Mouse (Mus musculus) limb, embryonic 11.5 days (tissue): ENCODE data around the gene Ccdc157. TPM values are rescaled to one million over a fixed set of nuclear protein-coding genes. Genes with fewer than 3 reads are reported as not detected.
"Not testable (repeated sequence)": the region's sequence is repeated elsewhere in the genome, so short reads cannot be mapped to it uniquely, and the experiment has no call there.

ENCODE experiments used
- ATAC-seq: fragments of 200-750 bp; cut with Nextera tagmentation; 2 replicates; pipeline ENCODE4 v1.8.0; 2017; ENCODE audit warnings: low read depth; ENCODE audit not compliant: insufficient number of reproducible peaks, low FRiP score, low TSS enrichment
- DNase-seq: peaks from one replicate; pipeline ENCODE4 v3.0.0-alpha.2; 2015; ENCODE audit warnings: low spot score
- H3K27ac ChIP-seq: fragments of 300-500 bp; sonication (generic); replicated peaks from 2 replicates; pipeline ENCODE4 v1.5.1; 2014; ENCODE audit warnings: low read depth, mild to moderate bottlenecking, low read length
- H3K27me3 ChIP-seq: fragments of 300-500 bp; sonication (generic); 2 replicates; pipeline ENCODE4 v1.6.1; 2014; ENCODE audit warnings: mild to moderate bottlenecking, low read length, mixed read lengths; ENCODE audit not compliant: control insufficient read depth, insufficient read depth
- H3K36me3 ChIP-seq: fragments of 300-500 bp; sonication (generic); 2 replicates; pipeline ENCODE4 v1.6.1; 2014; ENCODE audit warnings: mild to moderate bottlenecking, low read length, moderate library complexity, mixed read lengths; ENCODE audit not compliant: control insufficient read depth, insufficient read depth
- H3K4me1 ChIP-seq: fragments of 300-500 bp; sonication (generic); 2 replicates; pipeline ENCODE4 v1.6.1; 2014; ENCODE audit warnings: low read length, mixed read lengths; ENCODE audit not compliant: control insufficient read depth, insufficient read depth
- H3K4me2 ChIP-seq: fragments of 300-500 bp; sonication (generic); 2 replicates; pipeline ENCODE4 v1.6.1; 2014; ENCODE audit warnings: low read depth, mild to moderate bottlenecking, moderate library complexity; ENCODE audit not compliant: severe bottlenecking
- H3K4me3 ChIP-seq: fragments of 300-500 bp; sonication (generic); 2 replicates; pipeline ENCODE4 v1.5.1; 2014; ENCODE audit warnings: low read depth, low read length
- H3K9ac ChIP-seq: fragments of 300-500 bp; sonication (generic); 2 replicates; pipeline ENCODE4 v1.6.1; 2014; ENCODE audit warnings: mild to moderate bottlenecking, low read length
- H3K9me3 ChIP-seq: fragments of 300-500 bp; sonication (generic); 2 replicates; pipeline ENCODE4 v1.6.1; 2016; ENCODE audit warnings: low read length; ENCODE audit not compliant: control insufficient read depth
- WGBS: fragments of 180-500 bp; shearing (Covaris S2); extraction: QIAGEN DNeasy Blood & Tissue Kit; methylation state at CpG from one replicate; pipeline ENCODE4 v1.1.7; 2014; 5-methylcytosine and 5-hydroxymethylcytosine counted together
- polyA plus RNA-seq: library from polyadenylated mRNA; unstranded; fragments of >200 nt; fragmentation: Nextera tagmentation; extraction: Ambion mirVana; gene quantifications from 2 replicates; pipeline ENCODE4 v1.2.1, GENCODE M21; 2014

The Ccdc157 gene
- polyA plus RNA-seq, 1 experiment from 2014 or later: 4.7 TPM

- 57% methylated on average over 6 of the region's 6 CpGs for WGBS
- ATAC-seq: no peak
- H3K4me3 ChIP-seq: no peak overlapping the region
- H3K9ac ChIP-seq: no peak overlapping the region
- H3K4me2 ChIP-seq: no peak overlapping the region
- no peaks in the 10 kb centered on the region; the same call in 1 of the 2 replicates for H3K9me3 ChIP-seq
- no peak for DNase-seq
- peaks cover 5% of the 10 kb centered on the region; the same call in 1 of the 2 replicates for H3K4me1 ChIP-seq
- no peaks in the 10 kb centered on the region for H3K27me3 ChIP-seq
- H3K27ac ChIP-seq: no peak overlapping the region
- H3K36me3 ChIP-seq: 0 out of 2 replicates have a peak, but pooled peaks cover 2% of the 10 kb centered on the region
Measured at GRCm38 (mm10) chr11:4134400-4134799, 25.7 kb downstream of the Ccdc157 start.

GRCm38 (mm10) chr11:4133450-4133849, 26.6 kb downstream of the Ccdc157 start:
- ATAC-seq (no peak), DNase-seq (no peak)
- Histone ChIP-seq H3K27me3 (no peaks in the 10 kb centered on the region), H3K36me3 (no peaks in the 10 kb centered on the region), H3K9ac (no peak overlapping the region), H3K4me3 (no peak overlapping the region), H3K27ac (no peak overlapping the region), H3K4me1 (peaks cover 5% of the 10 kb centered on the region; the same call in 1 of the 2 replicates), H3K9me3 (no peaks in the 10 kb centered on the region; the same call in 1 of the 2 replicates), H3K4me2 (no peak overlapping the region)
- 57% methylated on average over 3 of the region's 3 CpGs for WGBS

- H3K4me2 ChIP-seq: not testable (repeated sequence)
Measured at GRCm38 (mm10) chr11:4128461-4128860, 31.6 kb downstream of the Ccdc157 start.

GRCm38 (mm10) chr11:4127059-4127458, 33.0 kb downstream of the Ccdc157 start:
- Histone ChIP-seq H3K27me3 (no peaks in the 10 kb centered on the region), H3K36me3 (no peaks in the 10 kb centered on the region), H3K9me3 (no peaks in the 10 kb centered on the region), H3K4me3 (no peak overlapping the region), H3K4me2 (no peak overlapping the region), H3K9ac (no peak overlapping the region), H3K27ac (no peak overlapping the region), H3K4me1 (no peaks in the 10 kb centered on the region)
- 98% methylated on average over 1 of the region's 1 CpGs for WGBS
- DNase-seq (no peak), ATAC-seq (no peak)

More at GRCm38 (mm10) chr11:4128461-4128860, 31.6 kb downstream of the Ccdc157 start:
- H3K4me3 ChIP-seq, DNase-seq, H3K9ac ChIP-seq, H3K36me3 ChIP-seq, H3K9me3 ChIP-seq, ATAC-seq, H3K27me3 ChIP-seq, H3K27ac ChIP-seq, H3K4me1 ChIP-seq: not testable (repeated sequence)
- 91% methylated on average over 4 of the region's 4 CpGs for WGBS

GRCm38 (mm10) chr11:4123922-4124321, 36.2 kb downstream of the Ccdc157 start:
- Histone ChIP-seq H3K9ac (no peak overlapping the region), H3K4me3 (no peak overlapping the region), H3K27ac (no peak overlapping the region), H3K9me3 (no peaks in the 10 kb centered on the region), H3K4me1 (no peaks in the 10 kb centered on the region), H3K36me3 (no peaks in the 10 kb centered on the region), H3K27me3 (no peaks in the 10 kb centered on the region), H3K4me2 (no peak overlapping the region)
- no peak for ATAC-seq
- 60% methylated on average over 5 of the region's 5 CpGs for WGBS
- peak; percentile 46 for DNase-seq

GRCm38 (mm10) chr11:4122742-4123579, 37.1 kb downstream of the Ccdc157 start, which contains the start of gene Sec14l2:
Sec14l2 (minus strand) TSS chr11:4123415.
- Histone ChIP-seq H3K36me3 (no peaks in the 10 kb centered on the region), H3K4me3 (no peak within 1 kb of the TSS), H3K27me3 (0 out of 2 replicates have a peak, but pooled peaks cover 2% of the 10 kb centered on the region), H3K27ac (no peak within 1 kb of the TSS), H3K4me1 (no peaks in the 10 kb centered on the region), H3K9ac (no peak within 1 kb of the TSS), H3K4me2 (no peak within 1 kb of the TSS), H3K9me3 (no peaks in the 10 kb centered on the region)
- no peak for ATAC-seq
- WGBS: 83% methylated on average over 10 of the region's 10 CpGs
- DNase-seq: no peak

- WGBS: 84% methylated on average over 5 of the region's 5 CpGs
- ATAC-seq (no peak), DNase-seq (no peak)
- no peak overlapping the region for H3K4me3 ChIP-seq
- no peaks in the 10 kb centered on the region for H3K4me1 ChIP-seq
- no peaks in the 10 kb centered on the region for H3K36me3 ChIP-seq
- no peak overlapping the region for H3K27ac ChIP-seq
- H3K27me3 ChIP-seq: 0 out of 2 replicates have a peak, but pooled peaks cover 4% of the 10 kb centered on the region
- no peak overlapping the region for H3K4me2 ChIP-seq
- H3K9me3 ChIP-seq: no peaks in the 10 kb centered on the region
- no peak overlapping the region for H3K9ac ChIP-seq
Measured at GRCm38 (mm10) chr11:4122226-4122625, 37.9 kb downstream of the Ccdc157 start.

GRCm38 (mm10) chr11:4121691-4122090, 38.4 kb downstream of the Ccdc157 start:
- H3K4me3 ChIP-seq: no peak overlapping the region
- no peak overlapping the region for H3K9ac ChIP-seq
- no peak overlapping the region for H3K4me2 ChIP-seq
- H3K27ac ChIP-seq: no peak overlapping the region
- no peaks in the 10 kb centered on the region for H3K9me3 ChIP-seq
- H3K36me3 ChIP-seq: no peaks in the 10 kb centered on the region
- 75% methylated on average over 3 of the region's 3 CpGs for WGBS
- no peaks in the 10 kb centered on the region for H3K4me1 ChIP-seq
- DNase-seq (no peak), ATAC-seq (no peak)
- 0 out of 2 replicates have a peak, but pooled peaks cover 4% of the 10 kb centered on the region for H3K27me3 ChIP-seq
